Mouse (Mus musculus) spleen, adult 2 months (tissue): ENCODE measurements around the gene Ccl26.

Source experiments
- CTCF ChIP-seq: fragments of 200-500 bp; IDR thresholded peaks from 2 replicates; pipeline ENCODE4 v1.5.1; 2011; ENCODE audit warnings: mild to moderate bottlenecking, inconsistent platforms; ENCODE audit not compliant: insufficient read depth, insufficient read length, insufficient replicate concordance; ENCODE audit errors: extremely low read depth
- POLR2A ChIP-seq: fragments of 200-500 bp; IDR thresholded peaks from 2 replicates; pipeline ENCODE4 v1.6.1; 2011; ENCODE audit warnings: low read depth, low read length, inconsistent platforms

- TF ChIP-seq CTCF (no peak), POLR2A (no peak)
Measured at GRCm38 (mm10) chr5:135607581-135607980, 44.2 kb upstream of the Ccl26 start.
